Mouse (Mus musculus): Measurements from ENCODE around the gene Gnmt. TPM values are rescaled to one million over a fixed set of nuclear protein-coding genes. Genes with fewer than 3 reads are reported as not detected.
"Not testable (repeated sequence)": the region's sequence is repeated elsewhere in the genome, so short reads cannot be mapped to it uniquely, and the experiment has no call there.

Gnmt gene
- under 1 TPM; 0.55 to 0.74 TPM for total RNA-seq (2021)

DNA sequence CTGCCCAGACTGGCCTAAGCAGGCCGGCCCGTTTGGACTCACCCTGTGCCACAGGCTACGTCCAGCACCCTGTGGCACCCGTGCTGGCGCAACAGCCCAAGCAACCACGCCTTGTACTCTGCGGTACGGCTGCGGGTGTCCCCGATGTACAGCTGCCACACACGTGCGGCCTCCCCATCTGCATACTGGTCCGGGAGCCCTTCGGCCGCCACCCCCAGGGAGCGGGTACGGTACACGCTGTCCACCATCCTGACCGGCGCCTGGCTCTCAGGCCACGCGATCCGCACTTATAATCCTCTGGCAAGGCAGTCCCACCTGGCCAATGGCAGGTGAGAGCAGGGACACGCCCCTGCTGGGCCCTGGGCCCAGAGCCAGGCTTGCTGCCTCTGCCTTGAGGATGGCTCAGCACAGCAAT is at the start of gene Gnmt:
Gene Gnmt (minus strand): TSS at position 265 of the 415 bp plus-strand sequence.
- peak; percentile 33 for DNase-seq

DNA sequence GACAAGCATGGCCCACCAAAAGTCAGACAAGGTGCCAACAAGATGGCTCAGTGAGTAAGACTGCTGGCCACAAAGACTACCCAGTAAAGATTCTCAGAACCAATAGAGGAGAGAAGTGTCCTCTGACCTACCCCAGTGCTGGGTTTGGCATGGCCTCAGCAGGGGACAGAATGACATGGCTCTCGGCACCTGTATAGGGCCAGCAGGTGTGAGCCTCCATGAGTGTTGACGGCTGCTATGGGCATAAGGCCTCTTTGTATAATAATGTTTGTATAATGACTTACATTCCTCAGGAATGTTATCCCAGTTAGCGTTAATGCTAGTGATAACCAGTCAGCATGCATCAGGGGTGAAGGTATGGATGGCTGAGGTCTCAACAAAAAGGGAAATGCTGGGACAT is 47.1 kb upstream of the Gnmt start:
- DNase-seq = no peak

DNA sequence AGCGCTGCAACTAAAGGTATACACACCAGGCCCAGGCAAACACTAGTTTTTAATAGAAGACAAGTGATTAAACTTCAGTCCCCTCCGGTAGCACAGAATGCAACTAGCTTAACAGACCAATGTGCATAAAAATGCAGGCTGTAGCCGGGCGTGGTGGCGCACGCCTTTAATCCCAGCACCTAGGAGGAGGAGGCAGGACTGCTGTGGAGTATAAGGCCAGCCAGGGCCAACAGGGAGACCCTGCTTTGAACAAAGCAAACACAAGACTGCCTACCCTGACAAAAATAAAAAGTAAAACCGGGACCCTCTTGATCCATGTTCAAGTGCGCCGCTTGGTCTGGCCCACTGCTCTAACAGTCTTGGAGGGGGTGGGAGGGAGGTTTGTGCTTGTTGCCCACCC is 46.1 kb upstream of the Gnmt start:
- DNase-seq = no peak

DNA sequence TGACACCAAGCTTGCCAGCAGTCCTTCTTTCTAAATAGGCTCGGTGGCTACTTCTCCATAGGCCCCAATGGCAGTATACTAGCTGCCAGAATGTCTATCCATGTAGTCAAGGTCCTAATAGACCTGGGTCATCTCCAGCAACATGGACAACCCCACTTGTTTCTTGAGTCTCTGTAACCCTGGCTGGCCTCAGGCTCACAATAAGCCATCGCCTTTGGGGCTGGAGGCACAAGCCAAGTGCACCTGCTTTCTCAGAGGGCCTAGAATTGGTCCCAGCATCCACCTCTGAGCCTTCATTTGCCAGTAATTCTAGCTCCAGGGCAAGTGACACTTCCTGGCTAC is 45.1 kb upstream of the Gnmt start:
- no peak for DNase-seq

DNA sequence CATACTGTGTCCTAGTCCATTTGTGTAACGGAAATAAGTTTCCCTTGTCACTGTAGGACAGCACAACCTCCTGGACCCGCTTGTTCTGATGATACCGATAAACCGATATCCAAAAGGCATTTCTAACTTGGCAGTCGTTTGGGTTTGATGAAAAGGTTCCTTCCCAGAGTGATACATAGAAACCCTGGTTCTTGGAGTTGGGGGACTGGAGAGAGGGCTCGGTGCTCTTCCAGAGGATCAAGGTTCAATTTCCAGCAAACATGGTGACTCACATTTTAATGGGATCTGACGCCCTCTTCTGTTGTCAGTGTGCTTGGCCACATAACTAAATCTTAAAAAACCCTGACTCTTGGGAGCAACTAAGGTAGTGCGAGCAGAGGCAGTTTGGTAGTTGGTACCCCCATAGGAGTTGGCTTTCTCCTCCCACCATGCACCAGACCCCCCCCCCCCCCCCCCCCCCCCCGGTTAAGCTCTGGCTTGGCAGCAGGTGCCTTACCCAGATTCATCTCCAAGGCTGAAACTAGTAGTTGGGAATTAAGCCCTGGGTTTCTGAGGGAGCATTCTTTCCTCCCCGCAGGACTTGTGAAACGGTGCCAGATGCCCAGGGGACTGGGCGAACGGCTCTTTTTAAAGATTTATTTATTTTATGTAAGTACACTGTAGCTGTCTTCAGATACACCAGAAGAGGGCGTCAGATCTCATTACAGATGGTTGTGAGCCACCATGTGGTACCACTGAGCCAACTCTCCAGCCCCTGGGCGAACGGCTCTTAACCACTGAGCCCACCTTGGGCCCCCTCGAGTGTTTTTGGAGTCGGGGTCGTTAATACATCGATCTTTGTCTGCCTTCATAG is 44.5 kb upstream of the Gnmt start:
- no peak for DNase-seq

DNA sequence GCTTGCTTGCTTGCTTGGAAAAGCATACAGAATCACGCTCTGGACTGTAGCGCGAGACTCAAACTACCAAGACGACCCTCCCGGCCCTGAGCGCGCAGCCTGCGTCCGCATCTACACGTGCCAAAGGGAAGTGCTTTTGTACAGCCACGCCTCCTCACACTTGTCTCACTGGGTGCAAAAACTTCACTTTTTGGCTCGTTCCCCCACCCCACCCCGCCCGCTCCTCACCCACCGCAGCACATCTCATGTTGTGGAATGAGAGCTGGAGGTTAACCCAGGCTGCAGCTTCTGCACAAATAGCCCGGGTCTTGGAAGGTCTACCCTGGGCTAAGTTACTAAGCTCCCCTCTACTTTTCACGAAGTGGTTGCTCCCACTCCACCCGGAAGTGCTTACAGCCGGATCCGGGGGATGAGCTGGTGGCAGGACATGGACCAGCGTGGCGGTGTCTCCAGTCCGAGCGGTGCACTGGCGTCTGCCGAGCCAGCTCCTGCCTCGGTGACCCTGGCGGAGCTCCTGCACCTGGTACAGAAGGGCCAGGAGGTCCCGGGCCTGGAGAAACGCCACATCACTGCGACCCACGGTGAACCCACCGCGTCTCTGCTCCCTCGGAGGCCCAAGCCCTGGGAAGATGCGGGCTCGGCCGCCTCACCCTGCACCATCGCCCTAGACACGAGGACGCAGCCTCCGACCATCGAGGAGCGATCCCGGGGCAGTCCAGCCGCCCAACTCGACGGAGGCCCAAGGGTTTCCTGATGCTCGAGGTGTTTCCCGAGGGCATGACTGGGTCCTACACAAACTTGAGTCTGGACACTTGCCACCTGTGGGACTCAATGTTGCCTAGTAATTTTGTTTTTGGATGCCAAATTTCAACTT is 43.7 kb upstream of the Gnmt start, which contains the start of gene 2310039H08Rik:
Gene 2310039H08Rik (plus strand): TSS at position 232 of the 874 bp plus-strand sequence.
- peak; percentile 85 for DNase-seq

DNA sequence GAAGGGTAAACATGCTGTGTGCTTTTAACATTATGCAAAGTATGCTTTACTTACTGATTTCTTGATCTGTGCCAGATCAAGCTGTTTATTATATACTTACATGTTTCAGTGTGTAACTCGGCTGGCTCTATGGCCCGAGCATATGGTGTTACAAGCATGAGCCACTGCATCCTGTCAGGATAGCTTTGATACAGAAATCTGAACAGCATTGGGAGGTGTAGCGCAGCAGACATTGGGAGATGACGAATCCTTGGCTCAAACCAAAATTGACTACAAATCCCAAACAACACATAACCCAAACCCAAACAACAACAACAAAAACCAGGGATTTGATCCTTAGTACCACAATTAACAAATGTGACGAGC is 43.1 kb upstream of the Gnmt start:
- DNase-seq = no peak

DNA sequence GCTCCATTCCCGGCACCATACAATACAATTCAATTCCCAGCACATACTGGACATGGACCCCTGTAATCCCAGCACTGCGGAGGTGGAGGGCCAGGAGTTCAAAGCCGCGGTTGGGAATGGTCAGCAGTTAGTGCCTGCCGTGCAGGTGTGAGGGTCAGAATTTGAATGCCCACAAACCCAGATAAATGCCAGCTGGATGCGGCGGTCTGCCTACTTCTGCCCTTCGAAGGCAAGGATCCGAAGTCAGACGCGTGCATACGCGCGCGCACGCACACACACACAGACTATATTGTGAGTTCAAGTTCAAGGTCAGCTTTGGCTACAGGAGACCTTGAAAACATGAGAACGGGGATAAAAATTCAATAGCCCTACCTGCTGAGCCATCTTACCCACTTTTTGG is 42.6 kb upstream of the Gnmt start:
- DNase-seq = no peak

DNA sequence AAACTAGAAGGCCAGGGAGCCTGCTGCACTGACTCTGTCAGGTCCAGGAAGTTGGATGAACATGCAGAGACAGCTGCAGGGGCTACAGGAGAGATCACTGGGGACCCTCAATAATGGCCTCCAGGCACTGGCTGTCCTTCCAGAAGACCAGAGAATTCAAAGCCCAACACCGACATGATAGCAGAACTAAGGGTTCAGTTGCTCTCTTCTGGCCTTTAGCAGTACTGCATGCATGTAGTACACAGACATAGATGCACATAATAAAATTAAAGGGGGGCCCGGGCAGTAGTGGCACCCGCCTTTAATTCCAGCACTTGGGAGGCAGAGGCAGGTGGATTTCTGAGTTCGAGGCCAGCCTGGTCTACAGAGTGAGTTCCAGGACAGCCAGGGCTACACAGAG is 42.1 kb upstream of the Gnmt start:
- no peak for DNase-seq

DNA sequence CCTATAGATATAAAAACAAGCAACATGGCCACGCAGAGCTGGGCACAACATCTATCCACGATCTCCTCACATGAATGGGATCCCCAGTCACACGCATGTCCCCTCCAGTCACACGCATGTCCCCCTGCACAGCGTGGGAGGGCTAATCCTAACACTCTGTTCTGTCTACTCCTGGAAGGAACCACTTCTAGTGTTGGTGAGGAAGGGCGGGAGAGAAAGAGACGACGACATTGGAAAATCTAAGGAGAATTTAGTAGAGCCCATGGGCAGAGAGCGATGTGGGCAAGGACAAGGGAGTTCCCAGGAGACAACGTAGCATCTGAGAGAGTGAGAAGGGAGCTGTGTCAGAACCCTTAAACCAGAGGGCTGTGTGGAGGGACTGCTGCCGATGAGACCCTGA is 41.6 kb upstream of the Gnmt start:
- DNase-seq = no peak

DNA sequence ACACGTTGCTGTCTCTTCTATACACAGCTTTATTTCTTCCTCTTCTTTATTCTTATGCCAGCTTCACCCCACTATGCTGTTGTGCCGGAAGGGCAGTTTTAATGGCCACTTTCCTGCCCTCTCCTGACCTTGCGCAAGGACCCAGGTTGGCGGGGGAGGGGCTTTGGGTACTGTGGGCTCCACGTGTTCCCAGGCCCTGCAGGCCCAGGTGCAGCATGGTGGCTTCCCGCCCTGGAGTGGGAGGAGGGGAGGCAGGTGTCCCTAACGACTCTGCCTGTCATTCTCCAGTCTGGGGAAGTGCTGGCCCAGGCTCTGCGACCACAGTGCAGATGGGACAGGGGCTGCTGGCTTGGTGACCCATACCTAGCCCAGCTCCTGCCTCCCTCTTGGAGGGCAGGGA is 38.9 kb upstream of the Gnmt start:
- no peak for DNase-seq

DNA sequence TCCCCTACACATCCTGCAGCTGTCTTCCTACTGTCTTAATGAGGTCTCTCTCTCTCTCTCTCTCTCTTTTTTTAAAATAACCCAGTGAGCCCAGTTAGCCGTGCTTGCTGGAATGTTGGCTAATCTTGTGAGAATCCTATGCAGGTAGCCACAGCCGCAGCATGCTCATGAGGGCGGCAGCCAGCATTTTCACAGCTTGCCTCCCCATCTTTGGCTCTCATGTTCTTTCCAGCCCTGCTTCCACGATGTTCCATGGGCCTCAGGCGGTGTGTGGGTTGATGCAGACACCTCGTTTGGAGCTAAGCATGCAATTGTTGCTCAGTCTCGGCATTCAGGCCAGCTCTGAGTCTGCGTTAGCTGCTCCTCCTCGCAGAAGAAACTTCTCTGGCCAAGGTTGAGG is 35.9 kb upstream of the Gnmt start:
- DNase-seq = not testable (repeated sequence)

DNA sequence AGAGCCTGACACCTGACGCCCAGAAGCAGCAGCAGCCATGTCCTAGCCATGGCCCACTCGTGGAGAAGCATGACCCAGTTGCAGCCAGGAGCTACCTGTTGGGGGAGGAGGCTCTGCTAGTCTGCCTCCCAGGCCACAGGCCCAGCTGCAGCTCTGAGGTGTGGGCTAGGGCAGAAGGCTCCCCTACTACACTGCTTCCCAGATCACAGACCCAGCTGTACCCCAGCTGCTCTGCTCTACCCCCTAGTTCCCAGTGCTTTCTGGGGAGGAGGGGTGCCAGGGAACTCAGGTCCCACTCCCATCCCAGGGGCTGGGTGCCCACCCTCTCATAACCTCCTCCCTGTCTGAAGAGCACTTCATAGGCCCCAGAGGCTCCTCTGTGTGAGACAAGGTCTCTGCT is 34.6 kb upstream of the Gnmt start, which contains the start of gene Ptcra:
Gene Ptcra (minus strand): TSS at position 169 of the 400 bp plus-strand sequence.
- DNase-seq = no peak

DNA sequence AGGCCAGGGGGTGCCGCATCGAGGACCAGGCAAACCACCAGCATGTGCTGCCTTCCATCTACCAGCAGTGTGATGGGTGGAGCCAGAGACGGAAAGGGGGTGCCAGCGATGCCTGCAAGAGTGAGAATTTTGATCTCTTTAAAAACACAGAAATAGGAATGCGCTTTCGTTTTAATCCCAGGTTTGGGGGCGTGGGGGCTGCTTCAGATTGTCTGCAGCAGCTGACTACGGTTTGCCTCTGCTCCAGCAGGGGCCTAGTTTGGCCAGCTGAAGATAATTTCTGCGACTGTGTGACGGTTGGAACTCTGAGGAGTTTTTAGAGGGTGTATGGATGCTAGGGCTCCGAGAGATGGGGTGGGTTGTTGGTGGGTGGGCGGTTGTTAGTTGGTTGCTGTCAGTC is 29.8 kb upstream of the Gnmt start:
- no peak for DNase-seq

DNA sequence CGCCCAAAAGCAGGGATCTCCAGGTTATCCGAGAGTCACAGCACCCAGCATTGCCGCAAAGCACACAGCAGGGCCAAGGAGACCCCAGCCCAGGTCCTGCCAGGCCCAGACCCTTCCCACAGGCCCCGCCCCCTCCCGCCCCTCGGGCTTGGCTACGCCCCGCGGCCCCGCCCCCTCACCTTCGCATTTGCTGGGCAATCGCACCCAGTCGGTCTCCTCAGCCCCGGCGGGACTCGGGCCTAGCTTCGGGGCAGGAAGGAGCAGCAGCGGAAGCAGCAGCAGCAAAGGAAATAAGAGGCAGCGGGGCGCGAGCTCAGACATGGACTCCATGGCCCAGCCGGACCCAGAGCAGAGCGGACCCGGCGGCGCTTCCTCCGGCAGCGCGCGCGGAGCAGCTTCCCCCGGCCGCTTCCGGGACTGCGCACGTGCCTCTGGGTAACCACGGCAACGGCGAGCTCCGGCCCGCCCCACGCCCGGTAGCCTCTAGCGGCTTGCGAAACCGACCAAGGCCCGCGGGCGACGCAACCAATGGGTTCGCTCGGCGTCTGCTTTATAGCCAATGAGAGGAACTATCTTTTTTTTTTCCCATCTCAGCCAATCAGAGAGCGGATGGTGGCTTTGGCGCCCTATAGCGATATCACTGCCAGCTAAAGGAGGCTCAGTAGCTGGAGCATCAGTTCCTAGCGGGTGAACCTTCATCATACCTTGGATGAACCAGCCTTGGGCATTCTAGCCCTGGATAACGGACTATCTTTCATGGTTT is 23.0 kb upstream of the Gnmt start, which contains the start of gene Cnpy3:
Gene Cnpy3 (minus strand): TSS at position 421 of the 763 bp plus-strand sequence.
- peak; percentile 98 for DNase-seq

DNA sequence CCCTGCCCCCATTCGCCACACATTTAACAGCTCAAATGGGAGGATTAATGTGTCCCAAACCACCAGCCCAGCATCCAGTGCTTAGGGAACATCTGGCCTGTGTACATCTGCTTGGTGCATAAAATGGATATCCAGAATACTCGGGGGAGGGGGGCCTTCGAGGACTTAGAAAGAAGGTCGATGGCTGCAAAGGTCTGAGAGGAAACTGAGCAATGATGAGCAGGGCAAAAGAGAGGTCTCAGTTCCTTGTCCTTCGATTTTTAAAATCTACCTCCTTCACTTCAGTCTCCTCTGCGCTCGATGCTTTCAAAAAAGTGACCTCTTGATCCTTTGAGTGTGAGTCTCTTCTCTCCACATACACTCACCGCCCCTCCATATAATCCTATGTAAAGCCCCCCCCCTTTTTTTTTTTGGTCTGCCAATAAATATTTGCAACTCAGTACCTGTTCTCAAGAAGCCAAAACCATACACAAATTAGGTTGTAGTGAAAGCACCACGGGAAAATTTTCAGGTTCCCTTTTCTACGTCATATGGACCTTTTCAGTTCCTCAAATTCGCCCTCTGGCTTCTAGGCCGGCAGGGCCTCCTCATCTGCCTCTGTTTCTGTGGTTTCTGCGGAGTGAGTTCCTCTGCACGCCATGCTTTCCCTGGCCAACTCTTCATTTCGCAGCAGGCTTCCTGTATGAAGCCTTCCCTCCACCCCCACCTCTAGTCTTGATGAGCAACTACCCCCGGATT is 22.3 kb upstream of the Gnmt start:
- no peak for DNase-seq

DNA sequence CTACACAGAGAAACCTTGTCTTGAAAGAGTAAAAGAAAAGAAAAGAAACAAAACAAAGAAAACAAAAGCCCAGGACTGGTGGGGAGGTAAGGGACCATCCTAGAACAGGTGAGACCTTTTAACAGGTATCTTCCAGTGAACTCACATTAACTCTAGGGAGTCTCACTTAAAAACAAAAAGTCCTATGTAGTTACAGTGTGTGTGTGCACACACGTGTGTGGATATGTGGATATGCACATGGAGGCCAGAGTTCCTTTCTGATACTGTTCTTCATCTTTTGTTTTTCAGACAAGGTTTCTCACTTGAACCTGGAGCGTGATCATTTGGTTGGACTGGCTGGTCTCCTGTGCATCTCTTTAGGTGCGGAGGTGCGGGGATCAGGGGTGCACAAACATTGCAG is 21.6 kb upstream of the Gnmt start:
- no peak for DNase-seq

DNA sequence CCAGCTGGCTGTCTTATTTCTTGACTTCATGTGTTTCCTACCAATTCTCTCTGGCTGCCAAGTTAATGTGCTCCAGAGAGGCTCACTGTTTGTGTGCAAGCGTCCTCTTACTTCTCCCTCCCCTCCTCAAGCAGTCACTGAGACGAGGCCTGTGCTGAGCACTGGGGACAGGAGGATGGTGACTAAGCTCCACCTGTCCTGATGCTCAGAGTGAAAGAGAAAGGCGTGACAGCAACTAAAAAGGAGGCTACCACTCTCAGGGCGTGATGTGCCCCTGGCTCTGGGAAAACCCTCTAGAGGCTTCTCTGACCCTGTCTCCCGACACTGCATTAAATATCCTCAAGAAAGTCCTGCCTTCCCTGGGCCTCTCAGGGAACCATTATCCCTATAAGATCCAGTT is 20.3 kb upstream of the Gnmt start:
- no peak for DNase-seq

DNA sequence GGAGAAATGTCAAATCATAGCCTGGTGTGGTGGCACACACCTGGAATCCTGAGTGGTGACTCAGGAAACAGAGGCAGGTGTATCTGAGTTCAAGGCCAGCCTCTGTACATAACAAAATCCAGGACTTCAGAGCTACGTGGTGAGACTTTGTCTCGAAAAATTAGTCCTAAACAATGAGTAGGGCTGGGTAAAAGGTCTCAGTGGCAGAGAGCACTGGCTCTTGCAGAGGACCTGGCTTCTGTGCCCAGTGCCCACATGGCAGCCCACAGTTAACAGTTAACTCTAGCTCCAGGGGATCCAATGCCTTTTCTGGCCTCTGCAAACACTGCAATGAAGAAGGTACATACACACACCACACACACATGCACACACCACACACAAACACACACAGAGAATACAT is 18.8 kb upstream of the Gnmt start:
- no peak for DNase-seq

DNA sequence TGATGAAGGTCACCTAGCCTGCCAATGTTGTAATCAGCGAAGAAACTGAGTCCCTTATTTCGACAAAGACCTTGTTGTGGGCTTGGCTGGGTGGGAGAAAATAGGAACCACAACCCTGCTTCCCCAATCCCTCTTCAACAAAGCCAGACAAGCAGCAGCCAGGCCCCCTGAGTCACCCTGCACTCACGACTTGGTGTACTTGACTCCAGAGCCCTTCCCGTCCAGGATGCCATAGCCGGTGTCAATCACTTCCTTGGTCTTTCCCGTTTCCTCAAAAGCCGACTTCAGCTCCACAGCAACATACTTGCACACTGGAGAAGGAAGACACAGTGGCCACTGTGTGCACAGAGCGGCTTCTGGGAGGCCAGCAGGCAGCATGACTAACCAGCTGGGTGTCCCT is 18.3 kb upstream of the Gnmt start:
- no peak for DNase-seq

DNA sequence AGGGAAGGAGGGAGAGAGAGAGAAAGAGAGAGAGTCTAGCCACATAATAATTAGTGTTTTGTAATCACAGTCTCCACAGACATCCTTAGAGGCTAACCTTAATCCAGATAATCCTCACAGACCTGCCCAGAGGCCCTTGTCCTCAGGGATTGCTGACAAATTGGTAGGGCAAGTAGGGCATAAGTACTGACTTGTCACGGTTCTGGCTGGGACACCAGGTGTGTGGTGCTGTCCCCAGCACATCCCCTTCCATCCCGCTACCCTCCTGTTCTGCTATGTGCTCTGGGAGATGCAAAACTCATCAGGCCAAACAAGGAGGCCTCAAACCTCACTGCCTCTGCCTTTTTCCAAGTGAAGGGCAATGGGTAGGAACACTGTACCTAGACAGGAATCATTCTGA is 16.5 kb upstream of the Gnmt start:
- no peak for DNase-seq

DNA sequence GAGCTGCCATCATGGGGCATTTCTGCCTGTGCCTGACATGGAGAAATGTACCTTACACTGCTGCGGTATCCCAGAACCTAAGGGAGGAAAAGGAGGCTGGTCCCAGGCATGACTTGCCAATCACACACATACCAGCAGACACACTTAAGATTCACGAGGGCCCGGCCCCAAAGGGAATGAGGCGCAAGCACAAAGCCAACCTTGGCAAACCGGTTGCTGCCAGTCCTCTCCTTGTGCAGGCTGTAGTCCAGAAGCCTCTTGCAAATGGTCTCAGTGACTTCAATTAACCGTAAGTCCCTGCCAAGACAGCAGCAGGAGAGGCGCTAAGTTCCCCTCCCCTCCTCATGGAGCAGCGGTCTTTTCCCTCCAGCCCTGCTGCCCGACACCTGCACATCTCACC is 14.0 kb upstream of the Gnmt start:
- no peak for DNase-seq
